Mouse (Mus musculus) thymus, adult 2 months (tissue): ENCODE data around the gene Gm2696.

Source experiments
- CTCF ChIP-seq: fragments of 200-500 bp; IDR thresholded peaks from 2 replicates; pipeline ENCODE4 v1.5.1; 2012; ENCODE audit warnings: mild to moderate bottlenecking, control low read depth, low read length, moderate library complexity, borderline replicate concordance; ENCODE audit not compliant: control insufficient read depth, poor library complexity, insufficient read depth; ENCODE audit errors: extremely low read depth
- POLR2A ChIP-seq: fragments of 200-500 bp; IDR thresholded peaks from 2 replicates; pipeline ENCODE4 v1.6.1; 2012; ENCODE audit warnings: mild to moderate bottlenecking, low read length, control low read depth, moderate library complexity; ENCODE audit not compliant: control insufficient read depth, poor library complexity, insufficient read depth; ENCODE audit errors: extremely low read depth

DNA sequence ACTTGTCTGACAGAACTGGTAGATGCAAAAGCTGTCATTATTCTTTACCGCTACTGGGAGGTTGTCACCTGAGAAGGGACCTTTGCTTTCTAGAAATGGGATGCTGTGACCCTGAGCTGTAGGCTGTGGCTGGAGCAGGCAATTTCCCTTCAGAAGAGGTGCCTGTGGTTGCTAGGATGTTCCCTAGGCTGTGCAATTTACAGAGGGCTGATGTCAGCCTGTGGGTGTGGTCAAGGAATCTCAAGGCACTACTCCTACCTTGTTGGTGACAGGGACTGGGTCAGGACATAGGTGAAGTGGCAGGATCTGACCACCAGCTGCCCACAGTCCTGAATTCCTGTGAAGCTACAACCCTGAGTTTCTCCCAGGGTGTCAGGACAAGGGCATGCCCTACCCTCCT is 44.8 kb upstream of the Gm2696 start:
- TF ChIP-seq CTCF (no peak), POLR2A (no peak)
